Mouse (Mus musculus): ENCODE results near the gene Dstn. TPM values are rescaled to one million over a fixed set of nuclear protein-coding genes. Genes with fewer than 3 reads are reported as not detected.

Dstn gene
- polyA plus RNA-seq, 1 experiment from 2014 or later = 426 TPM

- ATAC-seq (replicated peaks) = no peak
- H3K4me1 ChIP-seq = no peaks in the 10 kb centered on the region
- H3K27ac ChIP-seq (replicated peaks) = no peak overlapping the region
- H3K9me3 ChIP-seq = no peaks in the 10 kb centered on the region
- H3K36me3 ChIP-seq = peaks cover 66% of the 10 kb centered on the region
- no peaks in the 10 kb centered on the region for H3K27me3 ChIP-seq
- no peak overlapping the region for H3K9ac ChIP-seq (replicated peaks)
- no peak overlapping the region for H3K4me2 ChIP-seq (replicated peaks)
- WGBS = 93% methylated on average over 3 of the region's 3 CpGs
- no peak overlapping the region for H3K4me3 ChIP-seq
Measured at GRCm38 (mm10) chr2:143947981-143948380, 32.9 kb downstream of the Dstn start.

GRCm38 (mm10) chr2:143948416-143948815 is 33.3 kb downstream of the Dstn start:
- Histone ChIP-seq H3K27me3 (no peaks in the 10 kb centered on the region), H3K9ac (replicated peaks) (no peak overlapping the region), H3K4me3 (no peak overlapping the region), H3K9me3 (no peaks in the 10 kb centered on the region), H3K27ac (replicated peaks) (no peak overlapping the region), H3K36me3 (peaks cover 67% of the 10 kb centered on the region), H3K4me1 (no peaks in the 10 kb centered on the region), H3K4me2 (replicated peaks) (no peak overlapping the region)
- ATAC-seq (replicated peaks) = no peak
- 91% methylated on average over 4 of the region's 4 CpGs for WGBS

- no peak for ATAC-seq (replicated peaks)
- Histone ChIP-seq H3K27ac (replicated peaks) (no peak overlapping the region), H3K4me3 (no peak overlapping the region), H3K4me1 (no peaks in the 10 kb centered on the region), H3K27me3 (no peaks in the 10 kb centered on the region), H3K36me3 (peaks cover 59% of the 10 kb centered on the region), H3K9ac (replicated peaks) (no peak overlapping the region), H3K4me2 (replicated peaks) (no peak overlapping the region), H3K9me3 (no peaks in the 10 kb centered on the region)
- 94% methylated on average over 6 of the region's 6 CpGs for WGBS
Measured at GRCm38 (mm10) chr2:143949217-143949616, 34.1 kb downstream of the Dstn start.

GRCm38 (mm10) chr2:143950290-143951027 is 35.3 kb downstream of the Dstn start:
- H3K27me3 ChIP-seq = no peaks in the 10 kb centered on the region
- H3K36me3 ChIP-seq = peaks cover 62% of the 10 kb centered on the region

GRCm38 (mm10) chr2:143951028-143951420 is 35.9 kb downstream of the Dstn start:
- 88% methylated on average over 1 of the region's 1 CpGs for WGBS
- H3K36me3 ChIP-seq = peaks cover 63% of the 10 kb centered on the region

More at GRCm38 (mm10) chr2:143950290-143951027, 35.3 kb downstream of the Dstn start:
- no peak overlapping the region for H3K27ac ChIP-seq (replicated peaks)
- ATAC-seq (replicated peaks) = no peak
- H3K9me3 ChIP-seq = no peaks in the 10 kb centered on the region
- H3K4me2 ChIP-seq (replicated peaks) = no peak overlapping the region
- H3K9ac ChIP-seq (replicated peaks) = no peak overlapping the region
- H3K4me3 ChIP-seq = no peak overlapping the region
- 94% methylated on average over 5 of the region's 5 CpGs for WGBS
- H3K4me1 ChIP-seq = no peaks in the 10 kb centered on the region

GRCm38 (mm10) chr2:143951546-143952315 is 36.6 kb downstream of the Dstn start:
- Histone ChIP-seq H3K36me3 (peaks cover 65% of the 10 kb centered on the region), H3K9ac (replicated peaks) (no peak overlapping the region), H3K4me3 (no peak overlapping the region), H3K27me3 (no peaks in the 10 kb centered on the region), H3K9me3 (no peaks in the 10 kb centered on the region), H3K27ac (replicated peaks) (no peak overlapping the region), H3K4me2 (replicated peaks) (no peak overlapping the region), H3K4me1 (no peaks in the 10 kb centered on the region)
- no peak for ATAC-seq (replicated peaks)
- 88% methylated on average over 5 of the region's 5 CpGs for WGBS

More at GRCm38 (mm10) chr2:143951028-143951420, 35.9 kb downstream of the Dstn start:
- H3K4me3 ChIP-seq = no peak overlapping the region
- H3K9me3 ChIP-seq = no peaks in the 10 kb centered on the region
- no peaks in the 10 kb centered on the region for H3K27me3 ChIP-seq
- H3K27ac ChIP-seq (replicated peaks) = no peak overlapping the region
- no peak for ATAC-seq (replicated peaks)
- H3K4me2 ChIP-seq (replicated peaks) = no peak overlapping the region
- no peaks in the 10 kb centered on the region for H3K4me1 ChIP-seq
- no peak overlapping the region for H3K9ac ChIP-seq (replicated peaks)

GRCm38 (mm10) chr2:143953944-143954343 is 38.8 kb downstream of the Dstn start:
- H3K36me3 ChIP-seq = peaks cover 64% of the 10 kb centered on the region
- H3K27ac ChIP-seq (replicated peaks) = no peak overlapping the region
- H3K9me3 ChIP-seq = no peaks in the 10 kb centered on the region; the same call in 1 of the 2 replicates
- no peak overlapping the region for H3K4me2 ChIP-seq (replicated peaks)
- no peak overlapping the region for H3K4me3 ChIP-seq
- no peaks in the 10 kb centered on the region for H3K4me1 ChIP-seq
- 92% methylated on average over 4 of the region's 4 CpGs for WGBS
- no peak overlapping the region for H3K9ac ChIP-seq (replicated peaks)
- H3K27me3 ChIP-seq = no peaks in the 10 kb centered on the region
- no peak for ATAC-seq (replicated peaks)

- H3K36me3 ChIP-seq = peaks cover 61% of the 10 kb centered on the region
- H3K4me3 ChIP-seq = no peak overlapping the region
- 91% methylated on average over 4 of the region's 4 CpGs for WGBS
Measured at GRCm38 (mm10) chr2:143955004-143955403, 39.9 kb downstream of the Dstn start.

GRCm38 (mm10) chr2:143955746-143956145 is 40.6 kb downstream of the Dstn start:
- no peak overlapping the region for H3K9ac ChIP-seq (replicated peaks)
- H3K4me2 ChIP-seq (replicated peaks) = no peak overlapping the region
- H3K27me3 ChIP-seq = no peaks in the 10 kb centered on the region
- 97% methylated on average over 4 of the region's 4 CpGs for WGBS
- no peak for ATAC-seq (replicated peaks)
- H3K4me3 ChIP-seq = no peak overlapping the region
- peaks cover 61% of the 10 kb centered on the region for H3K36me3 ChIP-seq
- H3K27ac ChIP-seq (replicated peaks) = no peak overlapping the region
- no peaks in the 10 kb centered on the region for H3K4me1 ChIP-seq
- no peaks in the 10 kb centered on the region; the same call in 1 of the 2 replicates for H3K9me3 ChIP-seq

More at GRCm38 (mm10) chr2:143955004-143955403, 39.9 kb downstream of the Dstn start:
- H3K4me1 ChIP-seq = no peaks in the 10 kb centered on the region
- no peaks in the 10 kb centered on the region for H3K27me3 ChIP-seq
- ATAC-seq (replicated peaks) = no peak
- H3K4me2 ChIP-seq (replicated peaks) = no peak overlapping the region
- H3K27ac ChIP-seq (replicated peaks) = no peak overlapping the region
- no peaks in the 10 kb centered on the region; the same call in 1 of the 2 replicates for H3K9me3 ChIP-seq
- no peak overlapping the region for H3K9ac ChIP-seq (replicated peaks)

GRCm38 (mm10) chr2:143962192-143962591 is 47.1 kb downstream of the Dstn start:
- peaks cover 29% of the 10 kb centered on the region; the same call in 1 of the 2 replicates for H3K36me3 ChIP-seq
- H3K27ac ChIP-seq (replicated peaks) = no peak overlapping the region
- H3K4me1 ChIP-seq = no peaks in the 10 kb centered on the region
- H3K27me3 ChIP-seq = no peaks in the 10 kb centered on the region
- WGBS = 96% methylated on average over 5 of the region's 5 CpGs
- no peak for ATAC-seq (replicated peaks)
- H3K9ac ChIP-seq (replicated peaks) = no peak overlapping the region
- H3K4me3 ChIP-seq = no peak overlapping the region
- no peak overlapping the region for H3K4me2 ChIP-seq (replicated peaks)
- no peaks in the 10 kb centered on the region; the same call in 1 of the 2 replicates for H3K9me3 ChIP-seq

- no peak overlapping the region for H3K9ac ChIP-seq (replicated peaks)
- ATAC-seq (replicated peaks) = no peak
- no peaks in the 10 kb centered on the region for H3K27me3 ChIP-seq
- H3K36me3 ChIP-seq = peaks cover 18% of the 10 kb centered on the region; the same call in 1 of the 2 replicates
- H3K9me3 ChIP-seq = no peaks in the 10 kb centered on the region; the same call in 1 of the 2 replicates
- H3K4me1 ChIP-seq = no peaks in the 10 kb centered on the region
- no peak overlapping the region for H3K27ac ChIP-seq (replicated peaks)
- no peak overlapping the region for H3K4me2 ChIP-seq (replicated peaks)
- H3K4me3 ChIP-seq = no peak overlapping the region
- WGBS = 100% methylated on average over 1 of the region's 1 CpGs
Measured at GRCm38 (mm10) chr2:143963318-143963717, 48.2 kb downstream of the Dstn start.

GRCm38 (mm10) chr2:143969260-143969659 is 54.1 kb downstream of the Dstn start:
- H3K4me1 ChIP-seq = no peaks in the 10 kb centered on the region
- no peaks in the 10 kb centered on the region for H3K27me3 ChIP-seq
- WGBS = 92% methylated on average over 7 of the region's 7 CpGs
- no peak overlapping the region for H3K9ac ChIP-seq (replicated peaks)
- no peak overlapping the region for H3K27ac ChIP-seq (replicated peaks)
- no peak overlapping the region for H3K4me2 ChIP-seq (replicated peaks)
- H3K4me3 ChIP-seq = no peak overlapping the region
- no peaks in the 10 kb centered on the region for H3K9me3 ChIP-seq
- ATAC-seq (replicated peaks) = no peak
- H3K36me3 ChIP-seq = peaks cover 7% of the 10 kb centered on the region; the same call in 1 of the 2 replicates
